Mouse (Mus musculus): ENCODE results near the gene Clstn1.

- peak; percentile 54; the same call in 1 of the 2 replicates for TF ChIP-seq CTCF (IDR thresholded peaks at IDR 0.05; ENCODE audit: borderline replicate concordance, insufficient read depth, low read length)
- TF ChIP-seq POLR2A (IDR thresholded peaks at IDR 0.05; ENCODE audit: low read depth, low read length): no peak
Measured at GRCm38 (mm10) chr4:149611376-149612044, 25.2 kb downstream of the Clstn1 start.

Measured in embryonic fibroblast, embryonic 13.5 days (primary cell).